24 mouse cellular contexts compared by ENCODE assay signal in the genomic region with DNA sequence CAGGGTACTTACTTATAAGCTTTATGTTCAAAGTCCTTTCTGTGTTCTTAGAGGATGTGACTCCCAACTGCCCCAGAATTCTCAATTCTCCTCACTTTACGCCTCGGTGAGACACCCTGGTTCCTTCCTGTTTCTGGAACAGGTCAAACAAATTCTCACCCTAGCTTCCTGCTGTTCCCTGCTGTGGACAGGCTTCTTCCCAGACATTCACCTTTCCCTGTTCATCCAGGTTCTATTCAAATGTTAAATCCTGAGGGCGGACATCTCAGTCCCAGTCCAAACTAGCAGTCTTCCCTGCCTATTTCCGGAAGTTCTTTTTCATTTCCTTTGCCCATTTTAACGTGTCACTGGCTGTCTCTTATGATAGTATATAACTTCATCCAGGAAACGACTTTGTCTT. TPM values are rescaled to one million over a fixed set of nuclear protein-coding genes. Genes with fewer than 3 reads are reported as not detected.
DNase-seq lines count a peak whose midpoint lies in the region; TF ChIP-seq lines count a peak whose summit lies in the region.
"Had no signal": no experiment of that assay in that cellular context is flagged by ENCODE, and none has a peak within 500 bp of the region (broad histone marks: within the 10 kb centered on the region; RNA-seq: fewer than 3 reads in every experiment).

No protein-coding gene starts in this region.

- DNase-seq in kidney, adult 2 months, result peak; percentile 7
- DNase-seq in kidney, adult 8-10 months, result no peak
- DNase-seq in ES-E14 (ENCODE audit: low read depth, low spot score), result no peak
- peak; percentile 89 for DNase-seq in ZHBTc4 (ENCODE audit: low read depth, low spot score)
- no peak for DNase-seq in lung, postnatal 14 days
- DNase-seq in adrenal gland, postnatal 4 days (ENCODE audit: low spot score in 2 of 2), result no peak
- DNase-seq in kidney, postnatal 10 days, result no peak
- DNase-seq: adrenal gland, adult 8-10 months; adrenal gland, postnatal 14 days; adrenal gland, postnatal 36 days; cerebellum, adult 11 months; cerebellum, adult 18-20 months; cerebellum, adult 8-10 months; cerebellum, adult 9-11 months; cerebellum, postnatal 14 days; cerebellum, postnatal 36 days; embryo, embryonic 11 days had no signal

- H3K4me1 ChIP-seq in kidney, adult 2 months (ENCODE audit: control insufficient read depth, insufficient read depth, low read length), result no peaks in the 10 kb centered on the region
- H3K4me1 ChIP-seq in ES-Bruce4 (ENCODE audit: control insufficient read depth, insufficient read depth, low read length) (peaks cover 1% of the 10 kb centered on the region), ES-E14 (ENCODE audit: control insufficient read depth in 2 of 2, insufficient read depth in 2 of 2, low read length in 2 of 2, poor library complexity in 1 of 2) (peaks cover 1 to 2% of the 10 kb centered on the region in 2 experiments; a peak in 2 of 4 replicates)

- 75% methylated on average over 6 of the region's 6 CpGs for WGBS in kidney, adult 2 months

- 0 out of 2 replicates have a peak, but pooled peaks have one; percentile 35 for TF ChIP-seq EP300 in ES-Bruce4 (IDR thresholded peaks at IDR 0.05; ENCODE audit: insufficient read depth, low read depth, low read length)

- H3K4me3 ChIP-seq in kidney, adult 2 months (ENCODE audit: insufficient read depth, low read depth, low read length), result no peak overlapping the region
- H3K4me3 ChIP-seq in ES-Bruce4 (ENCODE audit: low read depth, low read length) (no peak overlapping the region), ES-E14 (ENCODE audit: insufficient read depth in 1 of 2, low read depth in 1 of 2, low read length in 2 of 2, poor library complexity in 1 of 2, severe bottlenecking in 1 of 2) (no peak overlapping the region)
- H3K4me3 ChIP-seq: embryonic facial prominence, embryonic 13.5 days; embryonic facial prominence, embryonic 15.5 days; erythroblast, embryonic 14.5 days; forebrain, embryonic 10.5 days; forebrain, embryonic 12.5 days had no signal

- no peaks in the 10 kb centered on the region for H3K36me3 ChIP-seq in kidney, adult 2 months (ENCODE audit: control insufficient read depth, insufficient read depth, low read length)
- no peaks in the 10 kb centered on the region for H3K36me3 ChIP-seq in ES-Bruce4 (ENCODE audit: control insufficient read depth, insufficient read depth, low read length, poor library complexity, severe bottlenecking)
- no peaks in the 10 kb centered on the region for H3K36me3 ChIP-seq in ES-E14 (ENCODE audit: control insufficient read depth, insufficient read depth, low read length, poor library complexity, severe bottlenecking)
- H3K36me3 ChIP-seq: embryonic facial prominence, embryonic 13.5 days; embryonic facial prominence, embryonic 15.5 days; forebrain, embryonic 10.5 days; forebrain, embryonic 12.5 days had no signal

- in situ Hi-C loops in ES-E14 (cut with MboI; ENCODE audit: low sequenced_read_pairs in 2 of 2, unreplicated experiment in 2 of 2), result no loop called here

- TF ChIP-seq CTCF in kidney, adult 2 months (conservative IDR thresholded peaks at IDR 0.05; ENCODE audit: insufficient read depth, insufficient read length, low read depth, low read length), result no peak
- no peak for TF ChIP-seq CTCF in ES-Bruce4 (IDR thresholded peaks at IDR 0.05; ENCODE audit: low read depth, low read length)

- H3K9ac ChIP-seq in ES-Bruce4 (ENCODE audit: low read depth, poor library complexity, severe bottlenecking), result no peak overlapping the region
- H3K9ac ChIP-seq in ES-E14 (ENCODE audit: insufficient read depth, low read depth, low read length, poor library complexity, severe bottlenecking), result peak overlapping the region; percentile 36; the same call in 1 of the 2 replicates
- H3K9ac ChIP-seq: embryonic facial prominence, embryonic 13.5 days; embryonic facial prominence, embryonic 15.5 days; forebrain, embryonic 12.5 days had no signal

- peaks cover 5% of the 10 kb centered on the region; the same call in 1 of the 2 replicates for H3K9me3 ChIP-seq in ES-Bruce4 (replicated peaks; ENCODE audit: control insufficient read depth, insufficient read depth, low read length, poor library complexity, severe bottlenecking)
- H3K9me3 ChIP-seq in ES-E14 (ENCODE audit: control insufficient read depth, insufficient read depth, low read depth, low read length), result no peaks in the 10 kb centered on the region
- H3K9me3 ChIP-seq: embryonic facial prominence, embryonic 13.5 days; embryonic facial prominence, embryonic 15.5 days; forebrain, embryonic 10.5 days; forebrain, embryonic 12.5 days had no signal

- H3K27me3 ChIP-seq in kidney, adult 2 months (replicated peaks; ENCODE audit: control insufficient read depth, insufficient read depth, low read length), result no peaks in the 10 kb centered on the region
- H3K27me3 ChIP-seq in ES-Bruce4 (ENCODE audit: control insufficient read depth, insufficient read depth, low read length, poor library complexity, severe bottlenecking), result no peaks in the 10 kb centered on the region
- H3K27me3 ChIP-seq: embryonic facial prominence, embryonic 13.5 days; embryonic facial prominence, embryonic 15.5 days; forebrain, embryonic 12.5 days had no signal

- H3K27ac ChIP-seq in kidney, adult 2 months (ENCODE audit: insufficient read depth, low read depth, low read length), result no peak overlapping the region
- H3K27ac ChIP-seq in ES-Bruce4 (ENCODE audit: insufficient read depth, low read length) (peak overlapping the region; percentile 92), ES-E14 (ENCODE audit: insufficient read depth, low read depth, low read length, poor library complexity, severe bottlenecking) (peak overlapping the region; percentile 77; the same call in 1 of the 2 replicates)
- H3K27ac ChIP-seq: embryonic facial prominence, embryonic 13.5 days; embryonic facial prominence, embryonic 15.5 days; forebrain, embryonic 10.5 days; forebrain, embryonic 12.5 days had no signal

- no peak for TF ChIP-seq POLR2A in kidney, adult 2 months (IDR thresholded peaks at IDR 0.05; ENCODE audit: low read depth, low read length)
- no peak for TF ChIP-seq POLR2A in ES-Bruce4 (IDR thresholded peaks at IDR 0.05; ENCODE audit: insufficient read depth, low read length)

TF ChIP-seq in ES-E14, 5 proteins besides CTCF, POLR2A, EP300 and RAD21:
- TF ChIP-seq CHD2 (IDR thresholded peaks at IDR 0.05; ENCODE audit: low read depth, low read length), result 0 out of 2 replicates have a peak, but pooled peaks have one; percentile 10
- no peak for TF ChIP-seq ZC3H11A (IDR thresholded peaks at IDR 0.05; ENCODE audit: borderline replicate concordance, low read depth, low read length)

RNA-seq across cellular contexts. Expression of gene Plcb4, which starts 2.2 kb away (rescaled TPM):
- polyA plus RNA-seq in kidney, adult 2 months (2012; rRNA removed), result 5.1 and 6.1 TPM in 2 replicates
- polyA plus RNA-seq in ES-Bruce4 (2011; ENCODE audit: insufficient read depth, insufficient read length, low read depth, missing spikeins), result 12.9 and 19.3 TPM in 2 replicates
- total RNA-seq in ES-E14 (2012; rRNA removed), result 24.0 and 31.6 TPM in 2 replicates
- total RNA-seq in adrenal gland, postnatal 4 days (2021), result 10 to 100 TPM; 55.1 to 60.8 TPM
- total RNA-seq: MEL had no signal
- polyA plus RNA-seq: erythroblast, embryonic 14.5 days had no signal

Comparison
In these comparisons a context has a peak if more than half of its experiments do, and no peak if none do; other contexts are left out.
1. DNase-seq: peak in kidney, adult 2 months (single experiment) and ZHBTc4 (single experiment); none in kidney, adult 8-10 months (0 of 2), ES-E14 (single experiment), lung, postnatal 14 days (single experiment), adrenal gland, postnatal 4 days (0 of 2) and kidney, postnatal 10 days (single experiment).